Mouse (Mus musculus) midbrain, embryonic 14.5 days (tissue): ENCODE results near the gene Apobec1. TPM values are rescaled to one million over a fixed set of nuclear protein-coding genes. Genes with fewer than 3 reads are reported as not detected.

Experiments used
- ATAC-seq: fragments of 200-750 bp; cut with Nextera tagmentation; 2 replicates; pipeline ENCODE4 v1.8.0; 2017; ENCODE audit warnings: moderate number of reproducible peaks, moderate library complexity; ENCODE audit not compliant: low FRiP score, low TSS enrichment
- DNase-seq: peaks from one replicate; pipeline ENCODE4 v3.0.0-alpha.2; 2015
- H3K27ac ChIP-seq: fragments of 300-500 bp; sonication (generic); replicated peaks from 2 replicates; pipeline ENCODE4 v1.5.1; 2014; ENCODE audit warnings: mild to moderate bottlenecking, low read depth, low read length, moderate library complexity
- H3K27me3 ChIP-seq: fragments of 300-500 bp; sonication (generic); 2 replicates; pipeline ENCODE4 v1.6.1; 2014; ENCODE audit warnings: low read length, control low read depth, mixed read lengths; ENCODE audit not compliant: control insufficient read depth, insufficient read depth
- H3K36me3 ChIP-seq: fragments of 300-500 bp; sonication (generic); 2 replicates; pipeline ENCODE4 v1.6.1; 2014; ENCODE audit warnings: low read length, control low read depth; ENCODE audit not compliant: control insufficient read depth, insufficient read depth
- H3K4me1 ChIP-seq: fragments of 300-500 bp; sonication (generic); 2 replicates; pipeline ENCODE4 v1.6.1; 2014; ENCODE audit warnings: mild to moderate bottlenecking, antibody characterized with exemption, low read length, control low read depth; ENCODE audit not compliant: control insufficient read depth, insufficient read depth
- H3K4me2 ChIP-seq: fragments of 300-500 bp; sonication (generic); 2 replicates; pipeline ENCODE4 v1.6.1; 2014; ENCODE audit warnings: mild to moderate bottlenecking, low read length, moderate library complexity
- H3K4me3 ChIP-seq: fragments of 300-500 bp; sonication (generic); replicated peaks from 2 replicates; pipeline ENCODE4 v1.5.1; 2014; ENCODE audit warnings: low read depth, low read length
- H3K9ac ChIP-seq: fragments of 300-500 bp; sonication (generic); replicated peaks from 2 replicates; pipeline ENCODE4 v1.6.1; 2014; ENCODE audit warnings: mild to moderate bottlenecking, low read length, moderate library complexity
- H3K9me3 ChIP-seq: fragments of 300-500 bp; sonication (generic); 2 replicates; pipeline ENCODE4 v1.6.1; 2016; ENCODE audit warnings: low read length, control low read depth, mixed read lengths; ENCODE audit not compliant: control insufficient read depth
- WGBS: fragments of 180-500 bp; shearing (Covaris S2); extraction: QIAGEN DNeasy Blood & Tissue Kit; methylation state at CpG from one replicate; pipeline ENCODE4 v1.1.7; 2014; 5-methylcytosine and 5-hydroxymethylcytosine counted together
- polyA plus RNA-seq: library from polyadenylated mRNA; unstranded; fragments of >200 nt; fragmentation: Nextera tagmentation; extraction: Ambion mirVana; gene quantifications from 2 replicates; pipeline ENCODE4 v1.2.1, GENCODE M21; 2014

Gene Apobec1
- polyA plus RNA-seq, 1 experiment from 2014 or later = 1.6 TPM

- no peaks in the 10 kb centered on the region for H3K36me3 ChIP-seq
- ATAC-seq (peak; percentile 52; the same call in 1 of the 2 replicates), DNase-seq (peak; percentile 90)
- H3K9ac ChIP-seq = no peak overlapping the region; the same call in 1 of the 2 replicates
- H3K4me3 ChIP-seq = 0 out of 2 replicates have a peak overlapping the region, but pooled peaks have one; percentile 7
- no peak overlapping the region for H3K27ac ChIP-seq
- WGBS = 3% methylated on average over 6 of the region's 6 CpGs
- no peaks in the 10 kb centered on the region; the same call in 1 of the 2 replicates for H3K27me3 ChIP-seq
- peak overlapping the region; percentile 43 for H3K4me2 ChIP-seq
- H3K4me1 ChIP-seq = no peaks in the 10 kb centered on the region
- no peaks in the 10 kb centered on the region for H3K9me3 ChIP-seq
Observed at GRCm38 (mm10) chr6:122562463-122562862, 39.8 kb downstream of the Apobec1 start.

- Histone ChIP-seq H3K27ac (no peak overlapping the region), H3K27me3 (no peaks in the 10 kb centered on the region; the same call in 1 of the 2 replicates), H3K4me1 (0 out of 2 replicates have a peak, but pooled peaks cover 3% of the 10 kb centered on the region), H3K4me2 (peak overlapping the region; percentile 43; the same call in 1 of the 2 replicates), H3K36me3 (no peaks in the 10 kb centered on the region), H3K9ac (no peak overlapping the region), H3K9me3 (no peaks in the 10 kb centered on the region), H3K4me3 (no peak overlapping the region)
- DNase-seq (no peak), ATAC-seq (peak; percentile 24; the same call in 1 of the 2 replicates)
- 86% methylated on average over 20 of the region's 20 CpGs for WGBS
Observed at GRCm38 (mm10) chr6:122561005-122561404, 41.2 kb downstream of the Apobec1 start.

- Histone ChIP-seq H3K9me3 (no peaks in the 10 kb centered on the region), H3K27ac (no peak overlapping the region), H3K9ac (no peak overlapping the region), H3K36me3 (no peaks in the 10 kb centered on the region), H3K4me3 (0 out of 2 replicates have a peak overlapping the region, but pooled peaks have one; percentile 9), H3K27me3 (no peaks in the 10 kb centered on the region; the same call in 1 of the 2 replicates), H3K4me2 (peak overlapping the region; percentile 43), H3K4me1 (0 out of 2 replicates have a peak, but pooled peaks cover 3% of the 10 kb centered on the region)
- 15% methylated on average over 17 of the region's 17 CpGs for WGBS
- DNase-seq (peak; percentile 94), ATAC-seq (peak; percentile 43; the same call in 1 of the 2 replicates)
Observed at GRCm38 (mm10) chr6:122560427-122560826, 41.8 kb downstream of the Apobec1 start.

- Histone ChIP-seq H3K36me3 (no peaks in the 10 kb centered on the region), H3K27ac (no peak overlapping the region), H3K4me3 (peak overlapping the region; percentile 19; the same call in 1 of the 2 replicates), H3K4me2 (peak overlapping the region; percentile 47), H3K27me3 (no peaks in the 10 kb centered on the region; the same call in 1 of the 2 replicates), H3K9ac (no peak overlapping the region; the same call in 1 of the 2 replicates), H3K9me3 (no peaks in the 10 kb centered on the region), H3K4me1 (0 out of 2 replicates have a peak, but pooled peaks cover 3% of the 10 kb centered on the region)
- DNase-seq = peak; percentile 89
- ATAC-seq = no peak
- 25% methylated on average over 15 of the region's 15 CpGs for WGBS
Observed at GRCm38 (mm10) chr6:122556959-122557561, 45.2 kb downstream of the Apobec1 start.

- no peak overlapping the region for H3K4me3 ChIP-seq
- H3K4me1 ChIP-seq = 0 out of 2 replicates have a peak, but pooled peaks cover 3% of the 10 kb centered on the region
- no peak overlapping the region for H3K27ac ChIP-seq
- H3K9ac ChIP-seq = no peak overlapping the region
- ATAC-seq (no peak), DNase-seq (no peak)
- no peaks in the 10 kb centered on the region for H3K9me3 ChIP-seq
- no peak overlapping the region for H3K4me2 ChIP-seq
- no peaks in the 10 kb centered on the region for H3K36me3 ChIP-seq
- no peaks in the 10 kb centered on the region for H3K27me3 ChIP-seq
- WGBS = 48% methylated on average over 7 of the region's 7 CpGs
Observed at GRCm38 (mm10) chr6:122555266-122555665, 47.0 kb downstream of the Apobec1 start.

- Histone ChIP-seq H3K4me3 (no peak overlapping the region), H3K27me3 (no peaks in the 10 kb centered on the region), H3K9me3 (no peaks in the 10 kb centered on the region), H3K9ac (no peak overlapping the region), H3K36me3 (no peaks in the 10 kb centered on the region), H3K4me2 (no peak overlapping the region), H3K27ac (no peak overlapping the region), H3K4me1 (0 out of 2 replicates have a peak, but pooled peaks cover 3% of the 10 kb centered on the region)
- 85% methylated on average over 6 of the region's 6 CpGs for WGBS
- DNase-seq (no peak), ATAC-seq (no peak)
Observed at GRCm38 (mm10) chr6:122554102-122554501, 48.1 kb downstream of the Apobec1 start.

- no peak within 1 kb of the TSS for H3K4me3 ChIP-seq
- DNase-seq (no peak), ATAC-seq (no peak)
- H3K9me3 ChIP-seq = no peaks in the 10 kb centered on the region
- no peaks in the 10 kb centered on the region for H3K27me3 ChIP-seq
- no peak within 1 kb of the TSS for H3K4me2 ChIP-seq
- H3K36me3 ChIP-seq = no peaks in the 10 kb centered on the region
- H3K4me1 ChIP-seq = 0 out of 2 replicates have a peak, but pooled peaks cover 3% of the 10 kb centered on the region
- WGBS = 55% methylated on average over 9 of the region's 9 CpGs
- no peak within 1 kb of the TSS for H3K9ac ChIP-seq
- H3K27ac ChIP-seq = no peak within 1 kb of the TSS
Observed at GRCm38 (mm10) chr6:122553606-122554005, 48.6 kb downstream of the Apobec1 start, which contains the start of gene Aicda. TSS of gene Aicda (plus strand) at chr6:122553801.

- no peaks in the 10 kb centered on the region for H3K9me3 ChIP-seq
- no peak for DNase-seq
- 87% methylated on average over 10 of the region's 10 CpGs for WGBS
- H3K4me3 ChIP-seq = no peak overlapping the region
- H3K9ac ChIP-seq = no peak overlapping the region
- H3K36me3 ChIP-seq = no peaks in the 10 kb centered on the region
- no peaks in the 10 kb centered on the region for H3K4me1 ChIP-seq
- H3K27ac ChIP-seq = no peak overlapping the region
- H3K4me2 ChIP-seq = no peak overlapping the region
- no peaks in the 10 kb centered on the region for H3K27me3 ChIP-seq
- no peak for ATAC-seq
Observed at GRCm38 (mm10) chr6:122545948-122546347, 56.3 kb downstream of the Apobec1 start.
